ENCODE assay signal across 9 mouse cellular contexts in genomic region chr10:17827391-17827790, GRCm38 (mm10). TPM values are rescaled to one million over a fixed set of nuclear protein-coding genes. Genes with fewer than 3 reads are reported as not detected.
DNase-seq lines count a peak whose midpoint lies in the region; ATAC-seq and TF ChIP-seq lines count a peak whose summit lies in the region.
"Had no signal": no experiment of that assay in that cellular context is flagged by ENCODE, and none has a peak within 500 bp of the region (broad histone marks: within the 10 kb centered on the region; RNA-seq: fewer than 3 reads in every experiment).

No protein-coding gene starts in this region.

- no peak overlapping the region for H3K4me3 ChIP-seq in heart, embryonic 16.5 days (ENCODE audit: low read length)
- 0 out of 2 replicates have a peak overlapping the region, but pooled peaks have one; percentile 7 for H3K4me3 ChIP-seq in forebrain, embryonic 16.5 days (replicated peaks; ENCODE audit: low read length)
- peak overlapping the region; percentile 40 for H3K4me3 ChIP-seq in limb, embryonic 10.5 days
- no peak overlapping the region for H3K4me3 ChIP-seq in neural tube, embryonic 14.5 days (ENCODE audit: low read depth, low read length)
- H3K4me3 ChIP-seq in left cerebral cortex, adult 2 months: no peak overlapping the region

- peaks cover 22% of the 10 kb centered on the region for H3K36me3 ChIP-seq in heart, embryonic 16.5 days (ENCODE audit: control insufficient read depth, insufficient read depth)
- H3K36me3 ChIP-seq in forebrain, embryonic 16.5 days (ENCODE audit: control insufficient read depth, insufficient read depth): no peaks in the 10 kb centered on the region
- H3K36me3 ChIP-seq in limb, embryonic 10.5 days: no peaks in the 10 kb centered on the region
- H3K36me3 ChIP-seq in neural tube, embryonic 14.5 days (ENCODE audit: control insufficient read depth, insufficient read depth, low read length): no peaks in the 10 kb centered on the region

- no peak for DNase-seq in heart, adult 8-10 months (ENCODE audit: low spot score)
- DNase-seq in limb, embryonic 10.5 days (ENCODE audit: low spot score): peak; percentile 32
- no peak for DNase-seq in left cerebral cortex, adult 2 months (ENCODE audit: extremely low spot score in 1 of 2, low spot score in 2 of 2)
- DNase-seq in right cerebral cortex, postnatal 25 days: no peak

- H3K4me1 ChIP-seq in heart, embryonic 16.5 days (ENCODE audit: control insufficient read depth, insufficient read depth, low read length): no peaks in the 10 kb centered on the region
- peaks cover 5% of the 10 kb centered on the region; the same call in 1 of the 2 replicates for H3K4me1 ChIP-seq in forebrain, embryonic 16.5 days (replicated peaks; ENCODE audit: control insufficient read depth, insufficient read depth, low read length)
- peaks cover 8% of the 10 kb centered on the region for H3K4me1 ChIP-seq in limb, embryonic 10.5 days
- H3K4me1 ChIP-seq in neural tube, embryonic 14.5 days (ENCODE audit: control insufficient read depth, insufficient read depth, low read length): no peaks in the 10 kb centered on the region

- ATAC-seq in heart, embryonic 16.5 days (replicated peaks; ENCODE audit: extremely low read depth, insufficient read depth, low FRiP score): no peak
- ATAC-seq in forebrain, embryonic 16.5 days: no peak
- peak; percentile 49 for ATAC-seq in neural tube, embryonic 14.5 days (ENCODE audit: low read depth)
- ATAC-seq in erythroblast, adult 5-6 weeks (replicated peaks; ENCODE audit: low FRiP score, poor library complexity, severe bottlenecking): no peak

- WGBS in heart, embryonic 16.5 days: 26% methylated on average over 12 of the region's 12 CpGs
- WGBS in forebrain, embryonic 16.5 days: 2% methylated on average over 12 of the region's 12 CpGs
- WGBS in limb, embryonic 10.5 days: 5% methylated on average over 12 of the region's 12 CpGs
- under 1% methylated on average over 12 of the region's 12 CpGs for WGBS in neural tube, embryonic 14.5 days

- H3K9ac ChIP-seq in heart, embryonic 16.5 days (ENCODE audit: low read length): no peak overlapping the region
- H3K9ac ChIP-seq in forebrain, embryonic 16.5 days (replicated peaks; ENCODE audit: low read depth, low read length): no peak overlapping the region
- H3K9ac ChIP-seq in neural tube, embryonic 14.5 days (replicated peaks; ENCODE audit: low read depth, low read length): no peak overlapping the region; the same call in 1 of the 2 replicates

- no peak overlapping the region for H3K27ac ChIP-seq in heart, embryonic 16.5 days (ENCODE audit: low read length)
- no peak overlapping the region for H3K27ac ChIP-seq in forebrain, embryonic 16.5 days (ENCODE audit: low read length)
- no peak overlapping the region for H3K27ac ChIP-seq in limb, embryonic 10.5 days
- H3K27ac ChIP-seq in neural tube, embryonic 14.5 days (ENCODE audit: low read depth, low read length): no peak overlapping the region
- H3K27ac ChIP-seq in left cerebral cortex, adult 2 months: no peak overlapping the region

- intact Hi-C loops in left cerebral cortex, adult 2 months (cut with DNase I): no loop called here

- no peaks in the 10 kb centered on the region for H3K9me3 ChIP-seq in heart, embryonic 16.5 days (replicated peaks; ENCODE audit: control insufficient read depth, low read length)
- H3K9me3 ChIP-seq in forebrain, embryonic 16.5 days (ENCODE audit: control insufficient read depth, low read length): no peaks in the 10 kb centered on the region
- H3K9me3 ChIP-seq in limb, embryonic 10.5 days (replicated peaks): no peaks in the 10 kb centered on the region
- H3K9me3 ChIP-seq in neural tube, embryonic 14.5 days (ENCODE audit: control insufficient read depth, low read length): no peaks in the 10 kb centered on the region

- TF ChIP-seq CTCF in left cerebral cortex, adult 2 months (IDR thresholded peaks at IDR 0.05): no peak

- H3K4me2 ChIP-seq in heart, embryonic 16.5 days (ENCODE audit: low read depth, low read length): peak overlapping the region; percentile 41
- H3K4me2 ChIP-seq in forebrain, embryonic 16.5 days (ENCODE audit: low read length): peak overlapping the region; percentile 38
- H3K4me2 ChIP-seq in neural tube, embryonic 14.5 days (ENCODE audit: low read depth, low read length): peak overlapping the region; percentile 41; the same call in 1 of the 2 replicates

- H3K27me3 ChIP-seq in heart, embryonic 16.5 days (ENCODE audit: control insufficient read depth, insufficient read depth, low read length): no peaks in the 10 kb centered on the region
- no peaks in the 10 kb centered on the region for H3K27me3 ChIP-seq in forebrain, embryonic 16.5 days (replicated peaks; ENCODE audit: control insufficient read depth, insufficient read depth, low read length)
- no peaks in the 10 kb centered on the region for H3K27me3 ChIP-seq in limb, embryonic 10.5 days (ENCODE audit: low read depth, poor library complexity, severe bottlenecking)
- H3K27me3 ChIP-seq in neural tube, embryonic 14.5 days (ENCODE audit: control insufficient read depth, insufficient read depth, low read length): no peaks in the 10 kb centered on the region
- H3K27me3 ChIP-seq: CH12.LX had no signal

RNA-seq across cellular contexts. Expression of gene Txlnb, which starts 31.4 kb away (rescaled TPM):
- polyA plus RNA-seq in heart, embryonic 16.5 days (2015; fragmentation: Nextera tagmentation; extraction: Ambion mirVana): 40.6 and 43.8 TPM in 2 replicates
- total RNA-seq in heart, adult 8-10 months (2022): 100 to 1,000 TPM; 388 to 469 (median 414) TPM
- 0.37 and 0.46 TPM in 2 replicates for polyA plus RNA-seq in forebrain, embryonic 16.5 days (2015; fragmentation: Nextera tagmentation; extraction: Ambion mirVana)
- 0.31 and 0.56 TPM in 2 replicates for polyA plus RNA-seq in limb, embryonic 10.5 days (2016; fragmentation: Nextera tagmentation; extraction: Ambion mirVana)
- 1.3 and 1.7 TPM in 2 replicates for polyA plus RNA-seq in neural tube, embryonic 14.5 days (2014; fragmentation: Nextera tagmentation; extraction: Ambion mirVana)
- under 1 TPM; 0.44 to 0.54 TPM for total RNA-seq in left cerebral cortex, adult 2 months (2021)
- not detected in 2 replicates for total RNA-seq in erythroblast, adult 5-6 weeks (2015; ENCODE audit: low replicate concordance)
- not detected in 2 replicates for total RNA-seq in erythroblast, adult 5-6 weeks (2017; ENCODE audit: low replicate concordance)

Comparison
In these comparisons a context has a peak if more than half of its experiments do, and no peak if none do; other contexts are left out.
1. H3K4me3 ChIP-seq: peak in forebrain, embryonic 16.5 days (single experiment) and limb, embryonic 10.5 days (single experiment); none in heart, embryonic 16.5 days (single experiment), neural tube, embryonic 14.5 days (single experiment) and left cerebral cortex, adult 2 months (single experiment).
2. RNA of gene Txlnb, which starts 31.4 kb away (polyA plus RNA-seq): 40.6 to 43.8 TPM in heart, embryonic 16.5 days; 1.3 to 1.7 TPM in neural tube, embryonic 14.5 days, 0.31 to 0.56 TPM in limb, embryonic 10.5 days and 0.37 to 0.46 TPM in forebrain, embryonic 16.5 days; every median in the first group is over 10 times any median in the second.
3. Peak in every context shown above with its lines, with median percentiles within 50 percentile points of each other: H3K4me2 ChIP-seq.